In genomic region chr10:67193003-67193652, GRCm38 (mm10) we compare ENCODE assay signal across 13 mouse cellular contexts.
A peak's percentile ranks its signal among the peaks of the same experiment; 100 is the strongest.
DNase-seq lines count a peak whose midpoint lies in the region; ATAC-seq lines count a peak whose summit lies in the region.
"Had no signal": no experiment of that assay in that cellular context is flagged by ENCODE, and none has a peak within 500 bp of the region (broad histone marks: within the 10 kb centered on the region; RNA-seq: fewer than 3 reads in every experiment).

No protein-coding gene starts in this region.

- WGBS in embryonic facial prominence, embryonic 14.5 days, result 43% methylated on average over 3 of the region's 3 CpGs
- 73% methylated on average over 3 of the region's 3 CpGs for WGBS in embryonic facial prominence, embryonic 10.5 days
- 51% methylated on average over 3 of the region's 3 CpGs for WGBS in kidney, embryonic 14.5 days

- peaks cover 3% of the 10 kb centered on the region; the same call in 1 of the 2 replicates for H3K9me3 ChIP-seq in embryonic facial prominence, embryonic 14.5 days (ENCODE audit: control insufficient read depth, low read length)
- peaks cover 2% of the 10 kb centered on the region; the same call in 1 of the 2 replicates for H3K9me3 ChIP-seq in embryonic facial prominence, embryonic 10.5 days
- no peaks in the 10 kb centered on the region for H3K9me3 ChIP-seq in kidney, embryonic 14.5 days (ENCODE audit: control insufficient read depth, low read length)
- H3K9me3 ChIP-seq: megakaryocyte, embryonic 14.5 days had no signal

- ATAC-seq in embryonic facial prominence, embryonic 14.5 days (ENCODE audit: low read depth), result peak; percentile 31; the same call in 1 of the 2 replicates
- ATAC-seq in kidney, embryonic 14.5 days (ENCODE audit: low FRiP score, low TSS enrichment), result no peak

- H3K27me3 ChIP-seq in embryonic facial prominence, embryonic 14.5 days (replicated peaks; ENCODE audit: control insufficient read depth, insufficient read depth, low read length), result no peaks in the 10 kb centered on the region
- H3K27me3 ChIP-seq in embryonic facial prominence, embryonic 10.5 days (replicated peaks; ENCODE audit: low read depth, poor library complexity, severe bottlenecking), result no peaks in the 10 kb centered on the region
- H3K27me3 ChIP-seq in kidney, embryonic 14.5 days (ENCODE audit: control insufficient read depth, insufficient read depth, low read length), result no peaks in the 10 kb centered on the region
- H3K27me3 ChIP-seq: megakaryocyte, embryonic 14.5 days had no signal

- H3K4me3 ChIP-seq in embryonic facial prominence, embryonic 14.5 days (ENCODE audit: low read depth, low read length), result no peak overlapping the region
- H3K4me3 ChIP-seq in embryonic facial prominence, embryonic 10.5 days, result no peak overlapping the region
- no peak overlapping the region for H3K4me3 ChIP-seq in kidney, embryonic 14.5 days (ENCODE audit: low read length)
- H3K4me3 ChIP-seq: erythroblast, embryonic 14.5 days; left cerebral cortex, adult 2 months; megakaryocyte, embryonic 14.5 days had no signal

- H3K4me1 ChIP-seq in embryonic facial prominence, embryonic 14.5 days (ENCODE audit: control insufficient read depth, insufficient read depth, low read length), result peaks cover 20% of the 10 kb centered on the region
- peaks cover 12% of the 10 kb centered on the region for H3K4me1 ChIP-seq in embryonic facial prominence, embryonic 10.5 days
- H3K4me1 ChIP-seq in kidney, embryonic 14.5 days (ENCODE audit: control insufficient read depth, insufficient read depth, low read length), result peaks cover 4% of the 10 kb centered on the region

- no peak overlapping the region for H3K9ac ChIP-seq in embryonic facial prominence, embryonic 14.5 days (ENCODE audit: low read depth, low read length)
- no peak overlapping the region for H3K9ac ChIP-seq in kidney, embryonic 14.5 days (ENCODE audit: low read depth, low read length)

- peak overlapping the region; percentile 28 for H3K27ac ChIP-seq in embryonic facial prominence, embryonic 14.5 days (replicated peaks; ENCODE audit: low read depth, low read length)
- H3K27ac ChIP-seq in embryonic facial prominence, embryonic 10.5 days (replicated peaks), result no peak overlapping the region
- H3K27ac ChIP-seq in kidney, embryonic 14.5 days (ENCODE audit: low read depth, low read length), result no peak overlapping the region
- H3K27ac ChIP-seq: left cerebral cortex, adult 2 months had no signal

- no peak overlapping the region for H3K4me2 ChIP-seq in embryonic facial prominence, embryonic 14.5 days (ENCODE audit: low read depth, low read length)
- H3K4me2 ChIP-seq in kidney, embryonic 14.5 days (replicated peaks; ENCODE audit: low read depth, low read length), result no peak overlapping the region
- H3K4me2 ChIP-seq: heart, embryonic 11.5 days had no signal

- DNase-seq in embryonic facial prominence, embryonic 14.5 days (ENCODE audit: low spot score), result peak; percentile 62
- no peak for DNase-seq in embryonic facial prominence, embryonic 10.5 days (ENCODE audit: low spot score)
- peak; percentile 41 to 60 for DNase-seq in kidney, postnatal 36 days
- DNase-seq in fat pad, adult 2 months (ENCODE audit: extremely low read depth, low read depth, low spot score), result peak; percentile 70
- DNase-seq in lung, postnatal 4 days, result peak; percentile 50 to 65
- no peak for DNase-seq in cerebellum, adult 11 months
- no peak for DNase-seq in ovary, adult 18-20 months (ENCODE audit: low spot score)
- DNase-seq: right cerebral cortex, postnatal 14 days had no signal

- H3K36me3 ChIP-seq in embryonic facial prominence, embryonic 14.5 days (ENCODE audit: control insufficient read depth, insufficient read depth, low read length), result peaks cover 17% of the 10 kb centered on the region
- peaks cover 48% of the 10 kb centered on the region for H3K36me3 ChIP-seq in embryonic facial prominence, embryonic 10.5 days (replicated peaks)
- H3K36me3 ChIP-seq in kidney, embryonic 14.5 days (ENCODE audit: control insufficient read depth, insufficient read depth, low read length), result peaks cover 4% of the 10 kb centered on the region; the same call in 1 of the 2 replicates

Comparison
In these comparisons a context has a peak if more than half of its experiments do, and no peak if none do; other contexts are left out.
1. DNase-seq: peak in embryonic facial prominence, embryonic 14.5 days (single experiment), kidney, postnatal 36 days (2 of 2), fat pad, adult 2 months (single experiment) and lung, postnatal 4 days (2 of 2); none in embryonic facial prominence, embryonic 10.5 days (single experiment), cerebellum, adult 11 months (single experiment) and ovary, adult 18-20 months (single experiment).